Mouse (Mus musculus): ENCODE data around the gene Bud23. TPM values are rescaled to one million over a fixed set of nuclear protein-coding genes. Genes with fewer than 3 reads are reported as not detected.
A peak's percentile ranks its signal among the peaks of the same experiment; 100 is the strongest.

Bud23 gene
- polyA plus RNA-seq, 1 experiment from 2014 or later: 83.0 TPM

DNA sequence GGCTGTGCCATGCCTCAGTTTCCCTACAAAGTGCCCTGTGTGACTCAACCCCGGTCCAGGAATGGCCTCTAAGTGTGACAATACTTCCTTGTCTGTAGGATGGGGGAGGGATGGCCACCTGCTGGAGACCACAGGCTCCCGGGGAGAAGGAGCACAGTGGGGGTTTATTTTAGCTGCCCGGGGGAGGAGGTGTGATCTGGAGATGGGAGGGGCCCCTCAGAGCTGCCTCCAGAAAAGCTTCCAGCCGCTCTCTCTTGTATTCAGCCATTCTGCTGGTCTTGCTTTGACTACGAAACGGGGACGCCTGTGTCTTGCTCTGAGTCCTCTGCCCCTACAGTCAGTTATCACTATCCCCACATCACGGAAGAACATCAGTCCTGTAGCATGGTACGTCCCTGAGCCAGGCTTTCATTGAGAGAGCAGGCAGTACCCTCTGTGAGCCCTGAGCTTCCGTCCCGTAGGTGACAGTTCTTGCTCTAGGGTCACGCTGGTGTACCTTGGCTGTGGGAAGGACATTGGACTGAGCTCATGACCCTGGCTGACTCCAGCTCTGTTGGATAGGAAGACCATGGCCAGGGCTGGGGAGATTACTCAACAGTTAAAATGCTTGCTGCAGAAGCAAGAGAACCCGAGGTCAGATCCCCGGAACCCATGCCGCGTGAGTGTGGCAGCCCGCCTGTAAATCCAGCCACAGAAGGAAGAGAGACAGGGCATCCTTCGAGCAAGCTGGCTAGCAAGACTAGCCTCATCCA, 29.0 kb downstream of the Bud23 start:
- no peak overlapping the region for H3K4me2 ChIP-seq
- no peak overlapping the region for H3K4me3 ChIP-seq
- H3K27me3 ChIP-seq: no peaks in the 10 kb centered on the region
- no peak for ATAC-seq (ENCODE audit: low read depth)
- H3K9me3 ChIP-seq: 0 out of 2 replicates have a peak, but pooled peaks cover 4% of the 10 kb centered on the region
- WGBS: 65% methylated on average over 18 of the region's 18 CpGs
- H3K9ac ChIP-seq: no peak overlapping the region
- H3K36me3 ChIP-seq: peaks cover 17% of the 10 kb centered on the region; the same call in 1 of the 2 replicates
- no peak overlapping the region for H3K27ac ChIP-seq (replicated peaks)
- peaks cover 5% of the 10 kb centered on the region; the same call in 1 of the 2 replicates for H3K4me1 ChIP-seq (replicated peaks)

DNA sequence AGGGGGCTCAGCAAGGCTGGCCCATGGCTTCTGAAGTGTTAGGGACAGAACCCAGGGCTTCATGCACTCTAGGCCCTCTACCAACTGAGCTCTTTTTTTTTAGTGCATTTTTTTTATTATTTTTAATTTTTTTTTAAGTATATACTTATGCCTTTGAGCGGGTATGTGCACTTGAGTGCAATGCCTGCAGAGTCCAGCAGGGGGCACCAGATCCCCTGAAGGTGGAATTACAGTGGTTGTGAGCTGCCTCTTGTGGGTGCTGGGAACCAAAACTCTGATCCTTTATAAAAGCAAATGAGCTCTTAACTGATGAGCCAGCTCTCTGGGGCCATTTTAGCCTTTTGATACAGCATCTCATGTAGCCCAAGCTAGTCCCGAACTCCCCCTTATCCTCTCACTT, 30.2 kb downstream of the Bud23 start:
- no peak for ATAC-seq (ENCODE audit: low read depth)
- Histone ChIP-seq H3K9me3 (0 out of 2 replicates have a peak, but pooled peaks cover 4% of the 10 kb centered on the region), H3K9ac (no peak overlapping the region), H3K27ac (replicated peaks) (no peak overlapping the region), H3K4me3 (no peak overlapping the region), H3K36me3 (peaks cover 17% of the 10 kb centered on the region; the same call in 1 of the 2 replicates), H3K4me2 (no peak overlapping the region), H3K27me3 (no peaks in the 10 kb centered on the region), H3K4me1 (replicated peaks) (peaks cover 5% of the 10 kb centered on the region; the same call in 1 of the 2 replicates)
- WGBS: 95% methylated on average over 2 of the region's 2 CpGs

DNA sequence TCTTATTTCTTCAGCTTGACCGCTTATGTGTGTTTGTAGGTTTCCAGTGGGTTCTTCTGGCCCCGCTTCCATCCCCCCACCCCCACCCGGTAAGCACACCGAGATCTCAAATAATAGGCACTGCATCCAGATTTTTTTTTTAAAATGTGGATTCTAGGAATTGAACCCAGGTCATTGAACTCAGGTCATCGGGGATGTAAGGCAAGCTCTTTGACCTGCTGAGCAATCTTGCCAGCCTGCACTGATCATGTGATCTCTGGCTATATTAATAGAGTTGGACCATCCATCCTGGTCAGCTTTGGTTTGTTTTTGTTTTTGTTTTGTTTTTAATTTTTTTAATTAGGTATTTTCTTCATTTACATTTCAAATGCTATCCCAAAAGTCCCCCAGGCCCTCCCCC, 32.2 kb downstream of the Bud23 start:
- Histone ChIP-seq H3K36me3 (0 out of 2 replicates have a peak, but pooled peaks cover 3% of the 10 kb centered on the region), H3K9ac (no peak overlapping the region), H3K4me2 (no peak overlapping the region), H3K9me3 (0 out of 2 replicates have a peak, but pooled peaks cover 4% of the 10 kb centered on the region), H3K27ac (replicated peaks) (no peak overlapping the region), H3K4me1 (replicated peaks) (peaks cover 14% of the 10 kb centered on the region; the same call in 1 of the 2 replicates), H3K4me3 (no peak overlapping the region), H3K27me3 (no peaks in the 10 kb centered on the region)
- no peak for ATAC-seq (ENCODE audit: low read depth)
- WGBS: 94% methylated on average over 5 of the region's 5 CpGs

DNA sequence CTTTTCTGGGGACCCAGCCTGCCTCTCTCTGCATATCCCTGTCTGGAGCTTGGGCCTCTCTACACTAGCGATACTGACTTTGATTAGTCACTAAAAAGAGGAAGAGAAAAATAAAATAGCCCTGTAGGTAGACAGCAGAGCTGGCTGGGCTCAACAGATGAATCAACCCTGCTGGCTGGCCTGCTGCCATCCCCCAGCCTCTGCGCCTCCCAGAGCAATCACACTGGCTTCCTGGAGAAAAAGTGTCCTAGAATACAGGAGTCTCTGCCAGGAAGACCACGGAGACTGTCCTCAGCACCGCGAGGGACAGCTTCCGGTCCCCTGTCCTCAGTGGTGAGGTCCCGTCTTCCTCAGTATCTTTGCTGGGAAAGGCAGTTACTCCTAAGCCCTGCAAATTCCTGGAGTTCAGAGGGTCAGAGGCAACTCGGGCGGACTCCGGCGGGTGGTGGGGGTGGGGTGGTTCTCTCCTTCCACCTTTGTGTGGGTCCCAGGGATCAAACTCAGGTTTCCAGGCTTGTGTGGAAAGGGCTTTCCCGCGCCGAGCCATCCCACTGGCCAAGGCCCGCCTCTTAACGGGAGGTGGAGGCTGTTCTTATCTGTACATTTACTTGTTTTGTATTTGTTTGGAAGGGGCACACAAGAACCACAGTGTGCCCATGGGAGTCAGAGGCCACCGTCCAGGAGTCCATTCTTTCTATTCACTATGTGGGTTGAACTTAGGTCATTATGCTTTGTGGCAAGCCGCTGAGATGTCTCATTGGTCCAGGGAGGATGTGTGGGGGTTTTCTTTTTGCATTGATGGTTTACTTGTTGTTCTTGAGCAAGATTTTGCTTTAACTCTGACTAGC, 35.5 kb downstream of the Bud23 start:
- WGBS: 63% methylated on average over 18 of the region's 18 CpGs
- ATAC-seq (ENCODE audit: low read depth): no peak
- 0 out of 2 replicates have a peak overlapping the region, but pooled peaks have one; percentile 4 for H3K4me2 ChIP-seq

DNA sequence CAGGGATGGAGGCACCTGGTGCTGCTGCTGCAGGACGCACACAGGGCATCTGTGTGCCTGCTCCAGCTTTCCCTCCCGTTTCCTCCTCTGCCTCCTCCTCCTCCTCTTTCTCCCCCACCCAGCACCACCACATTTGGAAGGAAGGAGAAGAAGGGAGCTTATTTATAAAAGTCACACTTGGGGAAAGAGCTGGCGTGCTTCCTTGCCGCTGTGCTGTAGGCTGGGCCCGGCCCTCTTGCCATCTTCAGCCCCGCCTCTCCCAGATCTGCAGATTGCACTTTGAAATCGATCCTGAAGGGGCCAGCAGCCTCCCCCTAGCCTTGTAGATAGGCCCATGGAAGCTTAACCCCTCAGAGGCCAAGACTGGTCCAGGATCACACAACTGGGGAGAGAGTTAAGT, 38.9 kb downstream of the Bud23 start:
- no peaks in the 10 kb centered on the region for H3K36me3 ChIP-seq
- ATAC-seq (ENCODE audit: low read depth): no peak
- peak overlapping the region; percentile 13; the same call in 1 of the 2 replicates for H3K4me3 ChIP-seq
- peaks cover 38% of the 10 kb centered on the region for H3K4me1 ChIP-seq (replicated peaks)
- H3K27ac ChIP-seq (replicated peaks): no peak overlapping the region
- H3K27me3 ChIP-seq: no peaks in the 10 kb centered on the region
- H3K4me2 ChIP-seq: peak overlapping the region; percentile 73
- peak overlapping the region; percentile 22; the same call in 1 of the 2 replicates for H3K9ac ChIP-seq
- H3K9me3 ChIP-seq: no peaks in the 10 kb centered on the region
- WGBS: 25% methylated on average over 7 of the region's 7 CpGs

More for the DNA sequence above, 35.5 kb downstream of the Bud23 start:
- Histone ChIP-seq H3K27ac (replicated peaks) (no peak overlapping the region), H3K27me3 (no peaks in the 10 kb centered on the region), H3K9ac (no peak overlapping the region), H3K4me3 (no peak overlapping the region), H3K36me3 (no peaks in the 10 kb centered on the region), H3K4me1 (replicated peaks) (peaks cover 28% of the 10 kb centered on the region), H3K9me3 (0 out of 2 replicates have a peak, but pooled peaks cover 3% of the 10 kb centered on the region)

DNA sequence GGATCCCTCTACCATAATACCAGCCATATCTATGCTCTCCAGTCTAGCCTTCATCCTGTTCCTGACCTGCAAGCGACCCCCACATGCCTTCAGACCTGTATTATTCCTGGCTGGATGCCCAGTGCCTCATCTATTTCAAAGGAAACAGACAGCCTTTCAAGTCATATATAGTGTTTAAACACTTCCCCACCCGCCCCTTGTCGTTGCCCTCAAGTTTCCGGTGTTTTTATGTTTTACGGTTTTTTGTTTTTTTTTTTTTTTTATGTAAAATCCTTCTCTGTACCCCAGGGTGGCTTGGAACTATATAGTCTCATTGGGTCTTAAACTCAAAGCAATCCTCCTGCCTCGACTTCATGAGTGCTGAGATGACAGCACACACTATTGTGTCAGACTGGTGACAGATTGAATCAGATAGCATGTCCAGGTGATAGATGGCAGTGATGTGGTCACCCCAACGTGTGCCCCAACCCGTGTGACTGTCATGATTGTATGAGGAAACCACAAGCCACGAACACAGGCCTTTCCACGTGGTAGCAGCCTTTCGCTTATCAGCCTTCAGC, 40.0 kb downstream of the Bud23 start:
- 65% methylated on average over 11 of the region's 11 CpGs for WGBS
- Histone ChIP-seq H3K9ac (no peak overlapping the region), H3K27ac (replicated peaks) (0 out of 2 replicates have a peak overlapping the region, but pooled peaks have one; percentile 20), H3K36me3 (no peaks in the 10 kb centered on the region), H3K4me3 (peak overlapping the region; percentile 68), H3K27me3 (no peaks in the 10 kb centered on the region), H3K4me2 (peak overlapping the region; percentile 73), H3K4me1 (replicated peaks) (peaks cover 38% of the 10 kb centered on the region), H3K9me3 (no peaks in the 10 kb centered on the region)
- no peak for ATAC-seq (ENCODE audit: low read depth)

DNA sequence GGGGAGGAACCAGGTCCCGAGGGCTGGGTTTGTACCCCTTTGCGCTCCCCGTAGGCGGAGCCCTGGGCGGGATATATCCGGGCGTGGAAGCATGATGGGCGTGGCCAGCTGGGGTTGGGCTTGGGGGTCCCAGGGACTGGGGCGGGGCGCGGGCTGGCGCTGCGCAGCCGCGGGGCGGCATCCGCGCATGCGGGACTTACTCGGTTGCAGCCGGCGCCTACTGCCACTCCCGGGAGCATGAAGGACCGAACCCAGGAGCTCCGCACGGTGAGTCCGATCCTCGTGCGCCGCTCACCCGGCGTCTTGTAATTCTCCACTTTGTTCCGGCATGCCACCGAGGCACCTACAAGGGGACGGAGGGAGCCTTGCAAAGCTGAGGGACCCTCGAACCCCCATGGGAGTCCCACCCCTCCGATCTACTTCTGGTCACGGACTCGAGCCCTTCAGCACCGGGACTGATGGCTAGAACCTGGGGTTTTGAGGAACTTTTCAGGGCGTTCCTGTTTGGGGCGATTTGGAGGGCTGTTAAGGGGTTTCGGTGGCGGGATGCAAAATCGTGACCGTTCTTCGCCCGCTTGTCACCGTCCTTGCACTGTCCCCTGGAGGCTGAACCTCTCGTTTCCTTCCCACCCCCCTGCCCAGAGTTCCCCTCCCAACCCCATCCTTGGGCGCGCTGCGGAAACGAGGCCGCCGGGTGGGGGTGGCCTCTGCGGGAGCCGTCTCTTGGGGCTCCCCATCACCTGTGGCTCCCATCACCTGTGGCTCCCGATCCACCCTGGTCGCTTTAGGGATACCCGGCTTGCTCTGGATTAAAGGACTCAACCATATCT, 41.2 kb downstream of the Bud23 start, which contains the start of gene Stx1a:
TSS of gene Stx1a (plus strand) at position 139 of the 830 bp plus-strand sequence.
- WGBS: under 1% methylated on average over 61 of the region's 61 CpGs
- Histone ChIP-seq H3K27ac (replicated peaks) (peak within 1 kb of the TSS; percentile 42; the same call in 1 of the 2 replicates), H3K4me3 (peak within 1 kb of the TSS; percentile 68), H3K4me2 (peak within 1 kb of the TSS; percentile 73), H3K27me3 (no peaks in the 10 kb centered on the region), H3K4me1 (replicated peaks) (peaks cover 31% of the 10 kb centered on the region), H3K9ac (peak within 1 kb of the TSS; percentile 87), H3K9me3 (no peaks in the 10 kb centered on the region), H3K36me3 (no peaks in the 10 kb centered on the region)
- ATAC-seq (ENCODE audit: low read depth): peak; percentile 87

DNA sequence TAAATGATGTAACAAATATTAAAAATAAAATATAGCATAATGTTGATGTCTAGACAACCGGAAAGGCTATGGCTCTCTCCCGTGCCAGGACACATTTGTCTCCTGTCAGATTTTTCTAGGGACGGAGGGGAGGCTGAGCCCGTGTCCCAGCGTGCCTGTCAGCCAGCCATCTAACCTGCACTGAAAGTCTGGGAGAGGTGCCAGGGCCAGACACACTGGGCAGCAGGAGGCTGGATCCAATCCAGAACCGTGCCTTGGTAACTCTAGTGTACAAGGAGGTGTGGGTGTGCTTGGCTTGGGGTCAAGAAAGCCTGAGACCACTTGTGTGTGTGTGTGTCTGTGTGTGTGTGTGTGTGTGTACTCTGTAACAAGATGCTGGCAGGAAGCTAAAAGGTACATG, 42.9 kb downstream of the Bud23 start:
- no peak overlapping the region for H3K4me2 ChIP-seq
- H3K27ac ChIP-seq (replicated peaks): no peak overlapping the region
- H3K9ac ChIP-seq: no peak overlapping the region
- H3K27me3 ChIP-seq: no peaks in the 10 kb centered on the region
- 70% methylated on average over 6 of the region's 6 CpGs for WGBS
- H3K4me3 ChIP-seq: no peak overlapping the region
- peaks cover 28% of the 10 kb centered on the region for H3K4me1 ChIP-seq (replicated peaks)
- H3K36me3 ChIP-seq: no peaks in the 10 kb centered on the region
- H3K9me3 ChIP-seq: no peaks in the 10 kb centered on the region
- no peak for ATAC-seq (ENCODE audit: low read depth)

DNA sequence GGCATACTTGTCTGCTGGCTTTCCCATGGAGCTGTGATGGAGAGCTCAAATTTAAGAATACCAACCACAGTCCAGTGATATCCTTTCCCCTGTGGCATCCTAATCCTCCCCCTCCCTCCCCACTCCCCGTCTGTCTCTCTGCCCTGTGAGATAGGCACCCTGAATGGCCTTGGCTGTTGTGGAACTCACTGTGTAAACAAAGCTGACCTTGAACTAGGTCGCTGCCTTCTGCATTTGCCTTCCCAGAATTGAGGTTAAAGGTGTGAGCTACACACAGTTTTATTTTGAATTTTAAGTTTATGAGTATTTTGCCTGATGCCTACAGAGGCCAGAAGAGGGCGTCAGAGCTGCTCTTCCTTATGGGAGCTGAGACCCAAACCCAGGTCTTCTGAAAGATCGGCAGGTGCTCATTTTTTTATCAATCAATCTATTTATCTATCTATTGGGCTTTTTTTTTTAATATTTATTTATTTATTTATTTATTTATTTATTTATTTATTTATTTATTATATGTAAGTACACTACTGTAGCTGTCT, 48.5 kb downstream of the Bud23 start:
- ATAC-seq (ENCODE audit: low read depth): no peak
- Histone ChIP-seq H3K36me3 (no peaks in the 10 kb centered on the region), H3K4me2 (no peak overlapping the region), H3K27me3 (no peaks in the 10 kb centered on the region), H3K4me3 (no peak overlapping the region), H3K27ac (replicated peaks) (no peak overlapping the region), H3K4me1 (replicated peaks) (peaks cover 18% of the 10 kb centered on the region), H3K9me3 (no peaks in the 10 kb centered on the region), H3K9ac (no peak overlapping the region)
- WGBS: 64% methylated on average over 4 of the region's 4 CpGs

DNA sequence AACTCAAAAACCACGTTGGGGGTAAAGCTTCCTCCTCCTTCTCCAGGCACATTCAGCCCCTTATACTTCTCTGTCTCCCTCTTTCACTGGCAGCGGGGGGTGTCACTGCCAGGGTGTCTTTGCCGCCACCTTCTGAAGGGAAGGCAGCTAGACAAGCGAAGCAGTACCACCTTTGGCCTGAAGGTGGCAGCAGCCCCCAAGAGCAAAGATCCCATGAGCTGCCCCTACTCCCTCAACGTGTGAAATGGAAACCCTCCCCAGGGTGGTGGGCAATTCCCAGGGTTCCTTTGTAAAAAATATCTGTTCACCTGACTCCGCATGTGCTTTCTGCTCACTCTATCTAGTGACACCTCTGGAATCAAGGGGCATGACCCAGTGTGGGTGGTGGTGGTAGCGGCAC, 49.3 kb downstream of the Bud23 start:
- ATAC-seq (ENCODE audit: low read depth): peak; percentile 10; the same call in 1 of the 2 replicates
- 15% methylated on average over 7 of the region's 7 CpGs for WGBS
- no peaks in the 10 kb centered on the region for H3K27me3 ChIP-seq
- no peak overlapping the region for H3K9ac ChIP-seq
- no peak overlapping the region for H3K27ac ChIP-seq (replicated peaks)
- H3K4me3 ChIP-seq: no peak overlapping the region
- H3K4me1 ChIP-seq (replicated peaks): peaks cover 26% of the 10 kb centered on the region
- H3K36me3 ChIP-seq: no peaks in the 10 kb centered on the region
- no peaks in the 10 kb centered on the region for H3K9me3 ChIP-seq
- no peak overlapping the region for H3K4me2 ChIP-seq
